Mouse (Mus musculus) erythroblast, embryonic 14.5 days (primary cell): ENCODE results near the gene Pink1.

Experiments used
- GATA1 ChIP-seq: IDR thresholded peaks from 2 replicates; pipeline ENCODE4 v1.6.1; 2012; ENCODE audit warnings: low read length, inconsistent platforms, mixed read lengths
- TAL1 ChIP-seq: IDR thresholded peaks from 3 replicates; pipeline ENCODE4 v1.6.1; 2012; ENCODE audit warnings: low read length, inconsistent platforms, mixed read lengths

DNA sequence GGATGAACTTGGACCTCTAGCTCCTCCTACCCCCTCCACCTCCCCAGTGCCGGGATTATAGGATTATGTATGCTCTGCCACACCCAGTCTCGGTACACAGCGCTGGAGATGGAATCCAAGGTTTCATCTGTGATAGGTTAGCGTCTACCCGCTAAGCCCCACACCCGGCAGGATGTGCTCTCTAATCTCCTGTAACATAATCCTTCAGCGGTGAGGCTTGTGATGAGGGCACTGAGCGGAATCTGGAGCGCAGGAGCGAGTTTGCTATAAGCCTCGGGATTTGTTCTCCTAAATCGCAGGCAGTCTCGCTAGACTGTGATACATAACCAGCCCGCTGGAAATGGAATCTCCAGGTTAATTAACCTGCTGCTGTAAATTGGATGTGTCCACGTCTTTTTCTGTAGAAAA lies 4.2 kb upstream of the Pink1 start:
- no peak for TF ChIP-seq GATA1
- TF ChIP-seq TAL1: no peak
